Mouse (Mus musculus): ENCODE measurements around the gene Hist1h2bc. TPM values are rescaled to one million over a fixed set of nuclear protein-coding genes. Genes with fewer than 3 reads are reported as not detected.
"Not testable (repeated sequence)": the region's sequence is repeated elsewhere in the genome, so short reads cannot be mapped to it uniquely, and the experiment has no call there.

Gene Hist1h2bc
- polyA plus RNA-seq, 1 experiment from 2014 or later, result 29.4 TPM

DNA sequence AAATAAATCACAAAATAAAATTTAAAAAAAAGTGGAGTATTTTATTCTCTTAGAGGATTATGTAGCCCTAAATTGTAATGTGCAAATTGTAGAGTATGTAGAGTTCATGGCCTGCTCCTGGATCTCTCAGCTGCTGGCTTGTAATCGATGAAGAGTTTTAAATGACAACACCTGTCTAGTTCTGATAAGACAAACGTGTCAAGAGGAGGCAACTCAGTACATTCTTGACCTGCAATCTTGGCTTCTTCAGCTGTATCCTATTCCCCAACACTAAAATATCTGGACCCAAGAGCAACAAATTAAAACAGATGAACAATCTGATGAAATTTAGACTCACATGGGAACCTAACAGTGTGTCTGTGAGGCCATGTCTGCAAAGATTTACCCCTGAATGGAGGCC is 5.5 kb downstream of the Hist1h2bc start:
- H3K27ac ChIP-seq, result no peak overlapping the region
- 62% methylated on average over 2 of the region's 2 CpGs for WGBS
- H3K4me3 ChIP-seq, result no peak overlapping the region
- H3K9me3 ChIP-seq, result no peaks in the 10 kb centered on the region
- DNase-seq (ENCODE audit: low spot score), result no peak
- peaks cover 5% of the 10 kb centered on the region; the same call in 1 of the 2 replicates for H3K4me1 ChIP-seq
- no peaks in the 10 kb centered on the region for H3K27me3 ChIP-seq (ENCODE audit: insufficient read depth, poor library complexity, severe bottlenecking)
- no peaks in the 10 kb centered on the region for H3K36me3 ChIP-seq

DNA sequence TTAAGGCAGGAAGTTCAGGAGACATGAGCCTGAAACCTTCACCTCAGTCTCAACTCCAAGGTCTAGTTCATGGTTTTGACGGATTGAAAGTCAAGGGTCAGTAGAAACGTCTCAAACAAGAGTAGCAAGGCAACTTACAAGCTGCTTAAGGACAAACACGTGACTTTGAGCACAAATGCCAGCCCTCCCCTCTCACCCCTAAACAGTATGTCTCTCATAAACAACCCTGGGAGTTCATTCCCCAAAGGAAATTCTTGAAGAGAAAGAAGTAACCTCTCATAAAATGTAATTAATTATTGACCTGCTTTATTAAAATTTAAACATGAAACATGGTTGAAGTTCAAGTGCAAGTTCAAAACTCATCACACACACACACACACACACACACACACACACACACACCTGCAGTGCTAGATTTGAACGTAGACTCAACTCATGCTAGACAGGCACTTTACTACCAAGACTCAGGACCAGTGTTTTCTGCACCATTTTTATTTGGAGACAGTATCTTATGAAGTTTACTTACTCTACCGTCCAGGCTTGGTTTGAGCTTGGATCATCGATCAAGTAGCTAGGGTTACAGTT is 9.9 kb downstream of the Hist1h2bc start:
- Histone ChIP-seq H3K4me3 (no peak overlapping the region), H3K27me3 (ENCODE audit: insufficient read depth, poor library complexity, severe bottlenecking) (no peaks in the 10 kb centered on the region), H3K36me3 (no peaks in the 10 kb centered on the region), H3K27ac (no peak overlapping the region), H3K9me3 (no peaks in the 10 kb centered on the region), H3K4me1 (peaks cover 14% of the 10 kb centered on the region)
- 83% methylated on average over 6 of the region's 6 CpGs for WGBS
- DNase-seq (ENCODE audit: low spot score), result no peak

GRCm38 (mm10) chr13:23694956-23695355 is 11.0 kb downstream of the Hist1h2bc start:
- DNase-seq (ENCODE audit: low spot score), result no peak
- Histone ChIP-seq H3K4me3 (no peak overlapping the region), H3K27ac (no peak overlapping the region), H3K36me3 (no peaks in the 10 kb centered on the region), H3K27me3 (ENCODE audit: insufficient read depth, poor library complexity, severe bottlenecking) (no peaks in the 10 kb centered on the region), H3K4me1 (peaks cover 16% of the 10 kb centered on the region), H3K9me3 (no peaks in the 10 kb centered on the region)
- WGBS, result 92% methylated on average over 9 of the region's 9 CpGs

DNA sequence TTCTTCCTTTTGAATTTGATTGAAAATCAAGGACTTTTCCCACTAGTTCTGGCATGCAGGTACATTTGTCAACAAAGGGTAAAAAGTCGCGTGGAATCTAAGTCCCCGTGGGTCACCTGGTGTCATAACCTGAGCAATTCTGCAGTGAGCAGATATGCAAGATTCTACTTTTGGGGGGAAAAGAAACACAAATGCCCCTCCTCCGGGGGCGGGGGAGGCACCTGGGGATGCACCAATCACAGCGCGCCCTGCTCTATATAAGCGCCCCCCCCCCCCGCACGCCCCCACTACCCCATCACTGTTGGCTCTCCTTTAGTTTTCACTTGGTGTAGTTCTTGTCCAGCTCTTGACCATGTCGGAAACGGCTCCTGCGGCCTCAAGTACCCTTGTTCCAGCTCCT is 11.5 kb downstream of the Hist1h2bc start, which contains the start of gene Hist1h1t:
Gene Hist1h1t, plus strand, starts transcription at position 301 of the 400 bp plus-strand sequence.
- DNase-seq (ENCODE audit: low spot score), result no peak
- Histone ChIP-seq H3K9me3 (no peaks in the 10 kb centered on the region), H3K27me3 (ENCODE audit: insufficient read depth, poor library complexity, severe bottlenecking) (no peaks in the 10 kb centered on the region), H3K36me3 (no peaks in the 10 kb centered on the region), H3K4me1 (peaks cover 16% of the 10 kb centered on the region), H3K4me3 (peak within 1 kb of the TSS; percentile 37), H3K27ac (peak within 1 kb of the TSS; percentile 71)
- 35% methylated on average over 13 of the region's 13 CpGs for WGBS

GRCm38 (mm10) chr13:23696061-23696474 is 12.1 kb downstream of the Hist1h2bc start:
- no peak for DNase-seq (ENCODE audit: low spot score)
- peak overlapping the region; percentile 71 for H3K27ac ChIP-seq
- H3K36me3 ChIP-seq, result no peaks in the 10 kb centered on the region
- no peaks in the 10 kb centered on the region for H3K27me3 ChIP-seq (ENCODE audit: insufficient read depth, poor library complexity, severe bottlenecking)
- H3K4me1 ChIP-seq, result peaks cover 19% of the 10 kb centered on the region
- 46% methylated on average over 15 of the region's 15 CpGs for WGBS
- peak overlapping the region; percentile 37 for H3K4me3 ChIP-seq
- H3K9me3 ChIP-seq, result no peaks in the 10 kb centered on the region

DNA sequence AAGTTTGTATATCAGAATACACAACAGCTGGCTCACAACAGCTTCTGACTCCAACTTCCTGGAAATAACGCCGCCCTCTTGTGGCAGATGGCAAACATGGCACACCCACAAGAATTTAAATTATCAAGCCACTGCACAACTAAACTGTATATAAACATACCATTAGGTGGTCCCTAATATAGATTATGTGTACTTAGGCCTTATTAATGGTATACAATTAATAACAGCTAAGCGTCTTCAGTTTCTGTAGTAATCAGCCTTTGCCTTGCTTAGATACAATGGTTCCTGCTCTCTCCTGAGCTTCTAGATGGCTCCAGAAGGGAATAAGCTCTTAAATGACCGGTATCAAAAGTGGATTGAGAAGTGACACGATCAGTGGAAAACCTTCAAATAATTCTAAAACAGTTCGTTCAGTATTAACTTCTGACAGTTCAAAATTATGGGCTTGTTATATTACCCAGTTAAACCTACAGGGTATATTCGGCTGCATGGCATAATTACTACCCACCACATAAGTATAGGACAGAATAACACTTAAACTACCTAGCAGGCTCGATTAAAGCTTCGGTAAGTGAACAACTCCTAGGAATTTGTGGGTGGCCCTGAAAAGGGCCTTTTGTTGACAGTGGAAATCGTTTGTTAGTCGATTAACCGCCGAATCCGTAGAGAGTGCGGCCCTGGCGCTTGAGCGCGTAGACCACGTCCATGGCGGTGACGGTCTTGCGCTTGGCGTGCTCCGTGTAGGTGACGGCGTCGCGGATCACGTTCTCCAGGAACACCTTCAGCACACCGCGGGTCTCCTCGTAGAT is 13.7 kb downstream of the Hist1h2bc start:
- Histone ChIP-seq H3K27me3 (ENCODE audit: insufficient read depth, poor library complexity, severe bottlenecking) (no peaks in the 10 kb centered on the region), H3K4me3 (peak overlapping the region; percentile 56), H3K27ac (peak overlapping the region; percentile 88), H3K36me3 (no peaks in the 10 kb centered on the region), H3K9me3 (no peaks in the 10 kb centered on the region), H3K4me1 (peaks cover 19% of the 10 kb centered on the region)
- WGBS, result 1% methylated on average over 25 of the region's 32 CpGs
- no peak for DNase-seq (ENCODE audit: low spot score)

DNA sequence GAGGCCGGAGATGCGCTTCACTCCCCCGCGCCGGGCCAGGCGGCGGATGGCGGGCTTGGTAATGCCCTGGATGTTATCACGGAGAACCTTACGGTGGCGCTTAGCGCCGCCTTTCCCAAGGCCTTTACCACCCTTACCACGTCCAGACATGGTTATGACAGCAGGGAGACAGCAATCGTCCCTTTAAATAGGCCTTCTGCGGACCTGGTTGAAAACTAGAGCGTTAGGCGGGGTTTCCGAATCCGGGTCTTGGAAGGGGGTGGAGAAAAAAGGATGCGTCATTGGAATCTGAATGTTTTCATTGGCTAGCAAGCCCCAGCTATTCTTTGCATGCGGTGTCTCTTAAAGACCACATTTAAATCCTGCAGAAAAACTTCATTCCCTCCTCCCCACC is 14.3 kb downstream of the Hist1h2bc start, which contains the start of gene Hist1h4c:
Gene Hist1h4c, minus strand, starts transcription at position 155 of the 394 bp plus-strand sequence.
- peak; percentile 99 for DNase-seq (ENCODE audit: low spot score)
- H3K9me3 ChIP-seq, result no peaks in the 10 kb centered on the region
- H3K4me3 ChIP-seq, result peak within 1 kb of the TSS; percentile 56
- no peaks in the 10 kb centered on the region for H3K27me3 ChIP-seq (ENCODE audit: insufficient read depth, poor library complexity, severe bottlenecking)
- WGBS, result 0% methylated on average over 22 of the region's 22 CpGs
- H3K4me1 ChIP-seq, result peaks cover 19% of the 10 kb centered on the region
- H3K27ac ChIP-seq, result peak within 1 kb of the TSS; percentile 88
- H3K36me3 ChIP-seq, result no peaks in the 10 kb centered on the region

GRCm38 (mm10) chr13:23698996-23699395 is 15.0 kb downstream of the Hist1h2bc start:
- H3K36me3 ChIP-seq, result no peaks in the 10 kb centered on the region
- H3K27ac ChIP-seq, result peak overlapping the region; percentile 88
- H3K4me3 ChIP-seq, result peak overlapping the region; percentile 56; the same call in 1 of the 2 replicates
- peaks cover 19% of the 10 kb centered on the region for H3K4me1 ChIP-seq
- no peaks in the 10 kb centered on the region for H3K27me3 ChIP-seq (ENCODE audit: insufficient read depth, poor library complexity, severe bottlenecking)
- 64% methylated on average over 6 of the region's 6 CpGs for WGBS
- no peak for DNase-seq (ENCODE audit: low spot score)
- H3K9me3 ChIP-seq, result no peaks in the 10 kb centered on the region

GRCm38 (mm10) chr13:23699767-23700166 is 15.8 kb downstream of the Hist1h2bc start:
- Histone ChIP-seq H3K9me3 (no peaks in the 10 kb centered on the region), H3K27ac (no peak overlapping the region), H3K36me3 (no peaks in the 10 kb centered on the region), H3K4me1 (peaks cover 19% of the 10 kb centered on the region), H3K27me3 (ENCODE audit: insufficient read depth, poor library complexity, severe bottlenecking) (no peaks in the 10 kb centered on the region), H3K4me3 (no peak overlapping the region)
- 59% methylated on average over 3 of the region's 3 CpGs for WGBS
- no peak for DNase-seq (ENCODE audit: low spot score)

GRCm38 (mm10) chr13:23700786-23701520 is 17.0 kb downstream of the Hist1h2bc start:
- Histone ChIP-seq H3K4me1 (peaks cover 13% of the 10 kb centered on the region), H3K4me3 (no peak overlapping the region), H3K9me3 (no peaks in the 10 kb centered on the region), H3K27ac (no peak overlapping the region), H3K27me3 (ENCODE audit: insufficient read depth, poor library complexity, severe bottlenecking) (no peaks in the 10 kb centered on the region), H3K36me3 (no peaks in the 10 kb centered on the region)
- 22% methylated on average over 8 of the region's 8 CpGs for WGBS
- DNase-seq (ENCODE audit: low spot score), result no peak

GRCm38 (mm10) chr13:23702220-23702619 is 18.2 kb downstream of the Hist1h2bc start:
- Histone ChIP-seq H3K9me3 (no peaks in the 10 kb centered on the region), H3K36me3 (no peaks in the 10 kb centered on the region), H3K4me3 (no peak overlapping the region), H3K4me1 (peaks cover 8% of the 10 kb centered on the region; the same call in 1 of the 2 replicates), H3K27me3 (ENCODE audit: insufficient read depth, poor library complexity, severe bottlenecking) (no peaks in the 10 kb centered on the region), H3K27ac (no peak overlapping the region)
- 84% methylated on average over 4 of the region's 4 CpGs for WGBS
- no peak for DNase-seq (ENCODE audit: low spot score)

DNA sequence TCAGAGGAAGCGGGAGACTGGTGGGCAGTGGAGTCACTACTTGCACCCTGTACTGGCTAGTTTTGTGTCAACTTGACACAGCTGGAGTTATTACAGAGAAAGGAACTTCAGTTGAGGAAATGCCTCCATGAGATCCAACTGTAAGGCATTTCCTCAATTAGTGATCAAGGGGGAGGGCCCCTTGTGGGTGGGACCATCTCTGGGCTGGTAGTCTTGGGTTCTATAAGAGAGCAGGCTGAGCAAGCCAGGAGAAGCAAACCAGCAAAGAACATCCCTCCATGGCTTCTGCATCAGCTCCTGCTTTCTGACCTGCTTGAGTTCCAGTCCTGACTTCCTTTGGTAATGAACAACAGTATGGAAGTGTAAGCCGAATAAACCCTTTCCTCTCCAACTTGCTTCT is 18.8 kb downstream of the Hist1h2bc start:
- H3K36me3 ChIP-seq, H3K27ac ChIP-seq: not testable (repeated sequence)
- 90% methylated on average over 2 of the region's 2 CpGs for WGBS

More for the DNA sequence above, 18.8 kb downstream of the Hist1h2bc start:
- not testable (repeated sequence) for H3K9me3 ChIP-seq; H3K4me3 ChIP-seq; H3K27me3 ChIP-seq (ENCODE audit: insufficient read depth, poor library complexity, severe bottlenecking); H3K4me1 ChIP-seq
- peak; percentile 9 for DNase-seq (ENCODE audit: low spot score)
